In the genomic region with DNA sequence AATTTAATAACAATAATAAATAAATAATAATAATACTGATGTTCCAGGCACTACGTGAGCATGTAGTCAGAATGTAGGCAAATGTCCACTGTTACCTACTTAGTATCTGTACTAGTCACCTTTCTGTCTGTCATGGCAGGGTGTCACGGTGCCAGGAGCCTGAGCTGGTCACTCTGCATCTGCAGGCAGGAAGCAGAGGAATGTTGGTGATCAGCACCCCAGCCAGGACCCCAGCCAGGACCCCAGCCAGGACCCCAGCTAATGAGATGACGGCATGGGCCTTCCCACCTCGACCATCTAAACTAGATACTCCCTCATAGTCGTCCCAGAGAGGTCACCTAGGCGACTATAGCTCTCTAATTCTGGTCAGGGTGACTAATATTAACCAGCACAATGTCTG, we compare ENCODE assay signal across 17 mouse cellular contexts.
DNase-seq lines count a peak whose midpoint lies in the region.
"Had no signal": no experiment of that assay in that cellular context is flagged by ENCODE, and none has a peak within 500 bp of the region (broad histone marks: within the 10 kb centered on the region; RNA-seq: fewer than 3 reads in every experiment).

No protein-coding gene starts in this region.

- no peaks in the 10 kb centered on the region for H3K27me3 ChIP-seq in heart, embryonic 10.5 days (ENCODE audit: insufficient read depth, poor library complexity, severe bottlenecking)
- H3K27me3 ChIP-seq: CH12.LX, Patski had no signal

- H3K36me3 ChIP-seq in heart, embryonic 10.5 days: 0 out of 2 replicates have a peak, but pooled peaks cover 5% of the 10 kb centered on the region
- H3K36me3 ChIP-seq: G1E had no signal

- peak; percentile 75 for DNase-seq in heart, adult 11 months
- no peak for DNase-seq in heart, postnatal 4 days
- peak; percentile 67 for DNase-seq in heart, embryonic 10.5 days (ENCODE audit: low spot score)
- DNase-seq in heart, postnatal 14 days: no peak
- DNase-seq: adrenal gland, adult 2 months; adrenal gland, adult 8-10 months; adrenal gland, postnatal 10 days; adrenal gland, postnatal 14 days; adrenal gland, postnatal 25 days; adrenal gland, postnatal 36 days; B cell, adult 2 months; cerebellum, adult 11 months; cerebellum, adult 11-12 months; cerebellum, adult 18-20 months had no signal

- H3K4me3 ChIP-seq in heart, embryonic 10.5 days: no peak overlapping the region

- H3K9me3 ChIP-seq in heart, embryonic 10.5 days: no peaks in the 10 kb centered on the region

- H3K4me1 ChIP-seq in heart, embryonic 10.5 days: peaks cover 47% of the 10 kb centered on the region

- intact Hi-C loops in heart, postnatal 14 days (cut with DNase I): no loop called here

- H3K27ac ChIP-seq in heart, embryonic 10.5 days: no peak overlapping the region

- 68% methylated on average over 6 of the region's 6 CpGs for WGBS in heart, embryonic 10.5 days

Comparison
In these comparisons a context has a peak if more than half of its experiments do, and no peak if none do; other contexts are left out.
1. DNase-seq: peak in heart, adult 11 months (single experiment) and heart, embryonic 10.5 days (single experiment); none in heart, postnatal 4 days (single experiment) and heart, postnatal 14 days (0 of 2).